Comparison of ENCODE assay signal across 25 mouse cellular contexts in genomic region chr9:81957842-81958241, GRCm38 (mm10).
DNase-seq lines count a peak whose midpoint lies in the region; ATAC-seq and TF ChIP-seq lines count a peak whose summit lies in the region.
"Had no signal": no experiment of that assay in that cellular context is flagged by ENCODE, and none has a peak within 500 bp of the region (broad histone marks: within the 10 kb centered on the region; RNA-seq: fewer than 3 reads in every experiment).

No protein-coding gene starts in this region.

- H3K36me3 ChIP-seq in forebrain, postnatal 0 days (ENCODE audit: insufficient read depth), result no peaks in the 10 kb centered on the region
- no peaks in the 10 kb centered on the region for H3K36me3 ChIP-seq in forebrain, embryonic 10.5 days (replicated peaks)
- no peaks in the 10 kb centered on the region for H3K36me3 ChIP-seq in hindbrain, embryonic 16.5 days (ENCODE audit: control insufficient read depth, insufficient read depth, low read length)
- H3K36me3 ChIP-seq in hindbrain, embryonic 13.5 days, result no peaks in the 10 kb centered on the region
- no peaks in the 10 kb centered on the region for H3K36me3 ChIP-seq in midbrain, embryonic 15.5 days (replicated peaks)
- H3K36me3 ChIP-seq in midbrain, embryonic 13.5 days, result no peaks in the 10 kb centered on the region
- H3K36me3 ChIP-seq: embryonic facial prominence, embryonic 13.5 days; heart, embryonic 13.5 days; limb, embryonic 10.5 days; limb, embryonic 15.5 days; liver, embryonic 13.5 days; neural tube, embryonic 13.5 days had no signal

- H3K4me1 ChIP-seq in forebrain, postnatal 0 days (ENCODE audit: insufficient read depth), result no peaks in the 10 kb centered on the region
- H3K4me1 ChIP-seq in forebrain, embryonic 10.5 days, result no peaks in the 10 kb centered on the region
- no peaks in the 10 kb centered on the region for H3K4me1 ChIP-seq in hindbrain, embryonic 16.5 days (ENCODE audit: control insufficient read depth, insufficient read depth, low read depth, low read length)
- no peaks in the 10 kb centered on the region for H3K4me1 ChIP-seq in hindbrain, embryonic 13.5 days (replicated peaks)
- H3K4me1 ChIP-seq in midbrain, embryonic 15.5 days, result no peaks in the 10 kb centered on the region
- H3K4me1 ChIP-seq in midbrain, embryonic 13.5 days (replicated peaks), result no peaks in the 10 kb centered on the region
- H3K4me1 ChIP-seq: embryonic facial prominence, embryonic 13.5 days; heart, embryonic 13.5 days; limb, embryonic 10.5 days; limb, embryonic 15.5 days; liver, embryonic 13.5 days; megakaryocyte, embryonic 14.5 days; neural tube, embryonic 13.5 days had no signal

- no peaks in the 10 kb centered on the region for H3K9me3 ChIP-seq in forebrain, postnatal 0 days (ENCODE audit: low read length)
- H3K9me3 ChIP-seq in forebrain, embryonic 10.5 days, result no peaks in the 10 kb centered on the region
- H3K9me3 ChIP-seq in hindbrain, embryonic 16.5 days (ENCODE audit: control insufficient read depth, low read length), result no peaks in the 10 kb centered on the region
- no peaks in the 10 kb centered on the region for H3K9me3 ChIP-seq in hindbrain, embryonic 13.5 days
- no peaks in the 10 kb centered on the region; the same call in 1 of the 2 replicates for H3K9me3 ChIP-seq in midbrain, embryonic 15.5 days
- H3K9me3 ChIP-seq in midbrain, embryonic 13.5 days, result no peaks in the 10 kb centered on the region
- H3K9me3 ChIP-seq: embryonic facial prominence, embryonic 13.5 days; heart, embryonic 13.5 days; limb, embryonic 10.5 days; limb, embryonic 15.5 days; liver, embryonic 13.5 days; megakaryocyte, embryonic 14.5 days; neural tube, embryonic 13.5 days had no signal

- intact Hi-C loops in heart, postnatal 14 days (cut with DNase I), result no loop called here

- no peak for TF ChIP-seq POLR2A in brain, embryonic 14.5 days (IDR thresholded peaks at IDR 0.05; ENCODE audit: borderline replicate concordance, extremely low read depth, insufficient read depth, insufficient read length, poor library complexity, severe bottlenecking)

- no peak for ATAC-seq in forebrain, postnatal 0 days
- peak; percentile 85; the same call in 1 of the 2 replicates for ATAC-seq in hindbrain, embryonic 16.5 days
- ATAC-seq in hindbrain, embryonic 13.5 days (ENCODE audit: low FRiP score), result no peak
- ATAC-seq in midbrain, embryonic 15.5 days (replicated peaks), result peak; percentile 48; the same call in 1 of the 2 replicates
- ATAC-seq in midbrain, embryonic 13.5 days, result no peak
- ATAC-seq: CD4-positive, CD25-positive, alpha-beta regulatory T cell, adult 4 months; intestine, embryonic 16.5 days; lung, postnatal 0 days had no signal

- H3K27me3 ChIP-seq in forebrain, postnatal 0 days (ENCODE audit: insufficient read depth, low read length), result no peaks in the 10 kb centered on the region
- H3K27me3 ChIP-seq in forebrain, embryonic 10.5 days (ENCODE audit: poor library complexity, severe bottlenecking), result no peaks in the 10 kb centered on the region
- H3K27me3 ChIP-seq in hindbrain, embryonic 16.5 days (replicated peaks; ENCODE audit: control insufficient read depth, insufficient read depth, low read length), result no peaks in the 10 kb centered on the region
- no peaks in the 10 kb centered on the region for H3K27me3 ChIP-seq in hindbrain, embryonic 13.5 days
- H3K27me3 ChIP-seq in midbrain, embryonic 15.5 days (replicated peaks), result no peaks in the 10 kb centered on the region
- H3K27me3 ChIP-seq in midbrain, embryonic 13.5 days, result no peaks in the 10 kb centered on the region
- H3K27me3 ChIP-seq: embryonic facial prominence, embryonic 13.5 days; heart, embryonic 13.5 days; limb, embryonic 15.5 days; liver, embryonic 13.5 days; megakaryocyte, embryonic 14.5 days; neural tube, embryonic 13.5 days had no signal

- peak; percentile 4 for DNase-seq in forebrain, postnatal 0 days
- DNase-seq in forebrain, embryonic 10.5 days (ENCODE audit: extremely low spot score, low spot score), result no peak
- peak; percentile 36 for DNase-seq in brain, embryonic 14.5 days (ENCODE audit: low read depth)
- DNase-seq in heart, postnatal 14 days, result no peak
- DNase-seq: adrenal gland, postnatal 25 days; gastrocnemius, postnatal 10 days; heart, postnatal 10 days; kidney, adult 8-10 months; liver, embryonic 13.5 days; lung, adult 18-20 months; lung, postnatal 4 days had no signal

- no peak overlapping the region for H3K4me3 ChIP-seq in forebrain, postnatal 0 days (ENCODE audit: low read depth, low read length)
- no peak overlapping the region for H3K4me3 ChIP-seq in forebrain, embryonic 10.5 days
- no peak overlapping the region for H3K4me3 ChIP-seq in hindbrain, embryonic 16.5 days (ENCODE audit: low read length)
- H3K4me3 ChIP-seq in hindbrain, embryonic 13.5 days, result no peak overlapping the region
- no peak overlapping the region for H3K4me3 ChIP-seq in midbrain, embryonic 15.5 days
- H3K4me3 ChIP-seq in midbrain, embryonic 13.5 days (replicated peaks), result no peak overlapping the region
- H3K4me3 ChIP-seq: embryonic facial prominence, embryonic 13.5 days; heart, embryonic 13.5 days; limb, embryonic 10.5 days; limb, embryonic 15.5 days; liver, embryonic 13.5 days; megakaryocyte, embryonic 14.5 days; neural tube, embryonic 13.5 days had no signal

- H3K9ac ChIP-seq in forebrain, postnatal 0 days, result no peak overlapping the region
- no peak overlapping the region for H3K9ac ChIP-seq in hindbrain, embryonic 16.5 days (ENCODE audit: low read depth, low read length)
- no peak overlapping the region for H3K9ac ChIP-seq in hindbrain, embryonic 13.5 days
- H3K9ac ChIP-seq in midbrain, embryonic 15.5 days, result no peak overlapping the region
- H3K9ac ChIP-seq in midbrain, embryonic 13.5 days (replicated peaks), result no peak overlapping the region
- H3K9ac ChIP-seq: embryonic facial prominence, embryonic 13.5 days; heart, embryonic 13.5 days; limb, embryonic 15.5 days; liver, embryonic 13.5 days; neural tube, embryonic 13.5 days had no signal

- no peak overlapping the region for H3K4me2 ChIP-seq in forebrain, postnatal 0 days (ENCODE audit: low read depth)
- H3K4me2 ChIP-seq in hindbrain, embryonic 16.5 days (ENCODE audit: low read length), result no peak overlapping the region
- H3K4me2 ChIP-seq in hindbrain, embryonic 13.5 days, result no peak overlapping the region
- no peak overlapping the region for H3K4me2 ChIP-seq in midbrain, embryonic 15.5 days
- no peak overlapping the region for H3K4me2 ChIP-seq in midbrain, embryonic 13.5 days (replicated peaks)
- H3K4me2 ChIP-seq: embryonic facial prominence, embryonic 13.5 days; heart, embryonic 13.5 days; limb, embryonic 15.5 days; liver, embryonic 13.5 days; neural tube, embryonic 13.5 days had no signal

- H3K27ac ChIP-seq in forebrain, postnatal 0 days (ENCODE audit: low read depth, low read length), result no peak overlapping the region
- no peak overlapping the region for H3K27ac ChIP-seq in forebrain, embryonic 10.5 days
- H3K27ac ChIP-seq in hindbrain, embryonic 16.5 days (ENCODE audit: low read depth, low read length), result no peak overlapping the region
- no peak overlapping the region for H3K27ac ChIP-seq in hindbrain, embryonic 13.5 days
- no peak overlapping the region for H3K27ac ChIP-seq in midbrain, embryonic 15.5 days
- no peak overlapping the region for H3K27ac ChIP-seq in midbrain, embryonic 13.5 days
- H3K27ac ChIP-seq: embryonic facial prominence, embryonic 13.5 days; heart, embryonic 13.5 days; kidney, postnatal 0 days; limb, embryonic 10.5 days; limb, embryonic 15.5 days; liver, embryonic 13.5 days; neural tube, embryonic 13.5 days had no signal

- WGBS in forebrain, postnatal 0 days, result 67% methylated on average over 2 of the region's 2 CpGs
- 82% methylated on average over 2 of the region's 2 CpGs for WGBS in forebrain, embryonic 10.5 days
- 68% methylated on average over 2 of the region's 2 CpGs for WGBS in hindbrain, embryonic 16.5 days
- WGBS in hindbrain, embryonic 13.5 days, result 80% methylated on average over 2 of the region's 2 CpGs
- 72% methylated on average over 2 of the region's 2 CpGs for WGBS in midbrain, embryonic 15.5 days
- 71% methylated on average over 2 of the region's 2 CpGs for WGBS in midbrain, embryonic 13.5 days

- TF ChIP-seq CTCF in forebrain, postnatal 0 days (IDR thresholded peaks at IDR 0.05; ENCODE audit: low read depth), result no peak
- no peak for TF ChIP-seq CTCF in brain, embryonic 14.5 days (IDR thresholded peaks at IDR 0.05; ENCODE audit: borderline replicate concordance, extremely low read depth, insufficient read depth, insufficient read length)

Comparison
In these comparisons a context has a peak if more than half of its experiments do, and no peak if none do; other contexts are left out.
1. ATAC-seq: peak in hindbrain, embryonic 16.5 days (single experiment) and midbrain, embryonic 15.5 days (single experiment); none in forebrain, postnatal 0 days (single experiment), hindbrain, embryonic 13.5 days (single experiment) and midbrain, embryonic 13.5 days (single experiment).
2. DNase-seq: peak in forebrain, postnatal 0 days (single experiment) and brain, embryonic 14.5 days (single experiment); none in forebrain, embryonic 10.5 days (single experiment) and heart, postnatal 14 days (0 of 2).